Mouse (Mus musculus) adrenal gland, adult 18-20 months (tissue): ENCODE data around the gene Scand1. TPM values are rescaled to one million over a fixed set of nuclear protein-coding genes. Genes with fewer than 3 reads are reported as not detected.

Experiments used
- DNase-seq, 2 experiments: peaks; one replicate each; pipeline ENCODE4 v3.0.0; 2021 to 2022; ENCODE audit warnings: low spot score in 2 of 2
- long read RNA-seq, 2 experiments: library from polyadenylated mRNA; stranded (forward); transcript quantifications; one replicate each; pipeline ENCODE4 v2.0.0; 2021
- total RNA-seq, 2 experiments: library from RNA; stranded (reverse); gene quantifications; 1 replicate in 1 of 2; 2 replicates in 1 of 2; pipeline ENCODE4 v1.2.3; 2021

Gene Scand1
- 100 to 1,000 TPM; 102 to 113 TPM for total RNA-seq
- long read RNA-seq, experiment 1, partial matches to known transcripts, result 0 of 12 reads
- long read RNA-seq, experiment 1, other reads (novel, unspliced or antisense), result 8 of 12 reads
- long read RNA-seq, experiment 2, transcript Scand1-201 (2 exons, 759 nt), result major isoform, 48 of 80 reads
- long read RNA-seq, experiment 2, partial matches to known transcripts, result 0 of 80 reads
- long read RNA-seq, experiment 2, other reads (novel, unspliced or antisense), result 32 of 80 reads

DNA sequence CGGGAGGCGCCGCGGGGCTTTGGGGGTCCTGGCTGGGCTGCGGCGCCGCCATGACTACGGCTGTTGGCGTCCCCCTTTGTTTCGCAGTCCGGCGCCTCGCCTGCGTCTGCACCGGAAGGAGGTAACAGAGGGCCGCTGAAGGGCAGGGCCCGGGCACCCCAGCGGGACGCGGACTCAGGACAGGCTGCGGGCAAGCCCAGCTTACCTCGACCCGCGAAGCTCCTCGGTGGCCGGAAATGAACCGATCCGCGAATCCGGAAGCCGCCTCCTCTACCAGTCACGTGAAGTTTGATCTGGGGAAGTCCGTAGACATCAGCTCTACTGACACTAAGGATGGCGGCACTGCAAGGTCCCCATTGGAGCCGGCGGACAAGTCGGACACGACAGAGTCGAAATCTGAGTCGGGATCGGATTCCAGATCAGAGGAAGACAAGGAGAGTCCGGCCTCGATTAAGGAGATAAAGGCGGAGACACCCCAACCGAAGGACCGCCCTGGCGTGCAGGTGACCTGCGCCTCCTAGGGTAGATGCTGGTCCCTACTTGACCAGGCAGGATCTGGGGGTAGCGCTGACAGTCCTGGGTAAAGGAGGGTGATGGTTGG lies at the start of gene Scand1, which contains the start of gene Cnbd2:
Gene Scand1, minus strand, starts transcription at position 408 of the 601 bp plus-strand sequence.
Gene Cnbd2, plus strand, starts transcription at position 3 of the 601 bp plus-strand sequence.
- peak; percentile 73 for DNase-seq

DNA sequence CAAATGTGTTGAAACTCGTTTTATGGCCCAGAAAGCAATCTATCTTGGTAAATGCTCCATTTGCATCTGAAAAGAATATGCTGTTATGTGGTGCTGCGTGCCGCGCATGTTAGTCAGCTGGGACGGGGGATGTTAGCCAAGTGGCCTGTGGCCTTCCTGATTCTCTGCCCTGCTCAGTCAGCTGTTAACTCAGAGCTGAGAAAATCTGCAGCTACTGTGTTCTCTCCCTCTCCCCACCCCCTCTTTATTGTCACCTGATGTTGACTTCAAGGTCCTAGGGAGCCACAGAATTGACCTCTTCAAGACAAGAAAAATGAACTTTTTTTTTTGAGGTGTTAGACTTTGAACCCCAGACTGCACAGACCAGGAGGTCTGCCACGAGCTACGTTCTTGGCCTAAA lies 43.5 kb upstream of the Scand1 start:
- DNase-seq, result no peak

DNA sequence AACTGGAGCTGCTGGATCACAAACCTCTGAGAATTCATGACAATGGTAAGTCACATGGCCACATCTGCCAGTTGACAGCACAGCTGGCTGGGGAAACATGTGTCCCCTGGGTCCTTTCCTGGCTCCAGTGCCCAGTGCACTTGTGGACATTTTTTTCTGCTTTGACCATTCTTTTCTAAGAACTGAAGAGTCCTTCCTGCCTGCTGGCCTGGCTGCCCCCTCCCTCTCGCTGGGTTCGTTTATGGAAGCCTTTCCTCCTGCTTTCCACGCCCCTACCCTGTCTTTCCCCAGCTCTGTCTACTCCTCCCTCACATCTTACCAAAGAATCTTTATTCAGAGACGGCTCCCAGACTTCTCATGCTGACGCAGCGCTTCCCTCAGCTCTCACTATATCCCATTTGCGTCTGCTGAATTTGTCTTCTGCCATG lies 40.8 kb upstream of the Scand1 start:
- no peak for DNase-seq

DNA sequence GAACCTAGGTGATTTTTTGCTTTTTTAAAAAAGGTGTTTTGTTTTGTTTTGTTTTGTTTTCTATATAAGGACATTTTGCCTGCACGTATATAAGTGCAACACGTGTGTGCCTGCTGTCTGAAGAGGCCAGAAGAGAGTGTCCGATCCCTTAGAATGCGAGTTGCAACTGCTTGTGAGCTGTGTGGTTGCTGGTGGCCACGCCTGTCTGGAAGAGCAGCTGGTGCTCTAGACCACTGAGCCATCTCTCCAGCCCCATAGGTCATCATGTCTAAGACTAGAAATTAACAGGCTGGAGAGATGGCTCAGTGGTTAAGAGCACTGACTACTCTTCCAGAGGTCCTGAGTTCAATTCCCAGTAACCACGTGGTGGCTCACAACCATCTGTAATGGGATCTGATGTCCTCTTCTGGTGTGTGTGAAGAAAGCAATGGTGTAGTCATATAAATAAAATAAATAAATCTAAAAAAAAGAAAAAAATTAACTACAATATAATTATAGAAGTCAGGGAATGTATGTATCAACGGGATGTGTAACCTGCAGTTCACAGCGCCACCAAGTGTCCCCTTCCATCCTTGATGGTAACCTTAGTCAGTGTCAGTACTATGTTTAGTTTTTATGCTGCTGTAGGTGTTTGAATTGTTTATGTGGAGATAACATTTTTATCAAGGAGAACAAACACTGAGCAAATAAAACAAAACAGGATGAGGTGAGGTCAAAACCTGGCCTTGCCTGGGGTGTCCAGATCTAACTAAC lies 40.1 kb upstream of the Scand1 start:
- DNase-seq, result no peak

DNA sequence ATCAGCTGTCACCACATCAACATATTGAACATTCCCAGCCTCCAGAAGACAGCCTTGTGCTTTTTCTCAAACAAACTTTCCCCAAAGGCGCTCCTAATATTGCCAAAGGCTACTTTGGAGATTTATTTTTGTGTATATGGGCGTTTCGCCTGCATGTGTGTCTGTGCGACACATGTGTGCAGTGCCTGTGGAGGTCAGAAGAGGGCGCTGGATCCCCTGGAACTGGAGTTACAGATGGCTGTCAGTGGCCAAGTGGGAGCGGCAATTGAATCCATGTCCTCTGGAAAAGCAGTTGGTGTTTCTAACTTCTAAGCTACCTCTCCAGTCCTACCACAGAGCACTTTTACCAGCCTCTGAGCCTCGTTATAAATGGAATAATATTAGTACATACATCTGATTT lies 38.7 kb upstream of the Scand1 start:
- no peak for DNase-seq

DNA sequence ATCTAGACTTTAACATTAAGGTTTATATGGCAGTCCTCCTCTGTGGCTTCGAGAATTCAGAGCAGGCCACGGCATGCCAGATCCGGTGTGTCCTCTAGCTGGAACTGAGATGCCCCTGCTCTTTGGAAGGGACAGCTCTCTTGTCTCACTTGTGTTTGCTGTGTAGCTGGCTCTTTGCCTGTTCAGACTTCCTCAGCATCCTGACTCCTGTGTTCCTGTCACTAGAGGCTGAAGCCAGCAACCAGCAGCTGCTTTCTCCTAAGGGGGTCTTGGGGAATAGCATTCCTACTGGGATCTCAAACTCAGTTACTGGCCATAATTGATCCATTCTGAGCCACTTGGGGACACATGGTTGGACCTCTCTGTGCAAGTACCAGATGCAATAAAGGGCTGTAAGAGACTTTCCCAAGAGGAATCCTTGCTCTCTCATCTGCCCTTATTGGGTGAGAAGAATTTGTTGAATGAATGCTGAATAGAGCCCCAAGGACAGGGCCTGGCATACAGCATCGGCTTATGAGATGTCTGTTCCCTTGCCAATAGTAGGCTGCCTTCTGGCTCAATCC lies 36.9 kb upstream of the Scand1 start:
- DNase-seq, result no peak

DNA sequence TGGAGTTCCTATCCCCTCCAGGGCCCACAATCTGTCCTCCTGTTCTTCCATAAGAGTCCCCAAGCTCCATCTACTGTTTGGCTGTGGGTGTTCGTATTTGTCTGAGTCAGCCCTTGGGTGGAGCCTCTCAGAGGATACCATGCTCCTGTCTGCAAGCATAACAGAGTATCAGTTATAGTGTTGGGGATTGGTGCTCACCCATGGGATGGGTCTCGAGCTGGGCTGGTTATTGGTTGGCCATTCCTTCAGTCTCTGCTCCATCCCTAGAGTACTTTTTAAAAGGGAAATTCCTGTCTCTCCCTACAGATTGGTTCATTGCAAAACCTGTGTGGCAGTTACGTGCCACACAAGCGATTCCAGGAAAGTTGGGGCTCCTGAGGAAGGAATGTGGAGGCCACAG lies 36.3 kb upstream of the Scand1 start:
- no peak for DNase-seq

DNA sequence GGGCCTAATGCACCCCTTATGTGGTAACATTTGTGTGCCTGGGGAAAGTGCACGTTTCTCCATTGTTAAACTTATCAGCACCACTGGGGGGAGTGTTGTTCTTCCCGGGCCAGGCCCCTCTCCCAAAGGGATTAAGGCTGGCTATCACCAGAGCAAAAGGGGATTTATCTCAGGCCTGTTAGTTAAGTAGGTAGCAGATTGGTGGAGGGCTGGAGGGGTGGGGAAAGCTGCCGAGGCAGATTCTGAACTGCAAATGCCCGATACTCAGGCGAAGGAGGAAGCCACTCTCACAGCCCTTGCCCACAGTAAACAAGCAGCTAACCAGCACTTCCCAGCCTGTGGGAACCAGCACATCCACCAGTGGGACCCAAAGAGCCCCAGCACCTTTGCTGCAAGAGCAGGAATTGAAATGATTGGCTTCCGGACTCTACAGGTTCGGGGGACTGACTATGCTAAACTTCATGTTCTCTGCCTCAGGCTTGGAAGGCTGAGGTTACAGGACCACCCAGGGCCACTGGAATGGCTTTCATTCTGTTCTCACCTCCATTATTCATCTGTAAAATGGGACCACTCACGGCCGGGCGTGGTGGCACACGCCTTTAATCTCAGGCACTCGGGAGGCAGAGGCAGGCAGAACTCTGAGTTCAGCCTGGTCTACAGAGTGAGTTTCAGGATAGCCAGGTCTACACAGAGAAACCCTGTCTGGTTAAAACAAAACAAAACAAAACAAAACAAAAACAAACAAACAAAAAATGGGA lies 32.5 kb upstream of the Scand1 start:
- peak in 1 of 2 experiments; percentile 33 for DNase-seq

DNA sequence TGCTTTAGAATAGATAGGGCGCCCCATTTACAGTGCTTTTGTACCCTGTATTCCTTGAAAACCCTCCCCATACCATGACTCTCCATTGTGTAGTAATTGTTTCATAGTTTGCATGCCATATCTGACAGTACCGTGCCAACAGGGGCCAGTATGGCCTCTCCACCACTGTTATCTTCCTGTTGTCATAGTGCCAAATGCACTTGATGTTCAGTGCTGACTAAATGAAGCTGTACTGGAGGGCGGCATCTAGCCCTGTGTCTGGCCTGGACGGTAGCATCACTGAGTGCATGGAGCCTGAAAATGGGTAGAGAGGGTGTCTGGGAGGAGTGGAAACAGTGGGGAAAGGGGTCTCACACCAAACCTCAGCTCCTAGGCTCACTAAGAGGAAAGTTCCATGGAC lies 27.6 kb upstream of the Scand1 start:
- no peak for DNase-seq

DNA sequence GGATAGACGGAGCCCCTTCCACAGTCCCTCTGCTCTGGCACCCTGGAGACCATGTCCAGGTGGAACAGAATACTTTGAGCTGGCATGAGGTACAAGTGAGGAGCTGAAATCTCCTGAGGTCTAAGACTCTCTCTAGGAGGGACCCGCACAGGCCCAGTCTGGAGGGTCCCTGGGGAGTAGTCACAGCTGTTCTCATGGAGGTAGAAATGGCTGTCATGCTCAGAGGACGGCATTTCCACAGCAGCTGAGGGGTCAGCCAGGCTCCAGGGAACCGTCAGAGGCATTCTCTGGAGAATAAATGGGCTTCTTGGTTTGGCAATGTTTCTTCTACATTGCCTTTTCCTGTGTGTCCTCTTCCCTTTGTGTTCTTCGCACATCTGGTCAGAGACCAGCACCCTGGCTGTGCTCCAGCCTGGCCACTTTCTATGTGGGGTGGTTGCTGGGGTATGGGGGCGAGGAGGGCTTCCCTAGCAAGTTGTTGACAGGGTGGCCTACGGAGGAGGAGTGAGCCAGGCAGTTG lies 19.0 kb upstream of the Scand1 start:
- DNase-seq, result no peak

DNA sequence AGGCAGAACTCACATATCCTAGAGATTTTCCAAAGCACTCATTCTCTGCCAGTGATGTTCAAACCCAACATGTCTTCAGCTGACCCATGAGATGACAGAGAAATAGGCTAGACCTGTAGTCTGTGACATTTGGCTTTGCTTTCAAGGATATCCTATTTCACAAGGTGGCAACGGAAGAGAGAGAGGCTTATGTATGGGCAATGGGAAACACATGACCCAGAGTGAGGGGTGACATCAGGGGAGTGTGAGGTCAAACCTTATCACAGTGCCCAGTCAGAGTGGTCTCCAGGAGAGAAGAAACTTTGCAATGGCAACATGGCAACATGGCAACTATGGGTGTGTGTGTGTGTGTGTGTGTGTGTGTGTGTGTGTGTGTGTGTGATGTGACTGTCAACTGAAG lies 18.2 kb upstream of the Scand1 start:
- no peak for DNase-seq

DNA sequence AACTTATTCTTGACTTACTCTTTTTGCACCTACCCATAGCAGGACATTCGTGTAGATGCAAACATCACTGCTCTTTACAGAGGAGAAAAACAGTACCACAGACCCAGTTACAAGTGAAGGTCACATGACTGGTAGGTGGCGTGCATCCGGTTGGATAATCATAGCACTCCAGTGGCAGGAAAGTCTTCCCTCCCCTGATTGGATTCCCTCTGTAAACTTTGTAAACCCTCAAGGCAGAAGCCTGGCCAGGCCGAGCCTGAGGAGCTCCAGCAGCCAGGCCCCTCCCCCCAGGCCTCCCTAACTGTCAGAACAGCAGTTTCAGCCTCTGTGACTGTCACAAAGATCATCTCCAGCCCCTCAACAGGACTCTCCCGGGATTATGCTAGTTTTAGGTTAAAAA lies 12.2 kb upstream of the Scand1 start:
- no peak for DNase-seq

DNA sequence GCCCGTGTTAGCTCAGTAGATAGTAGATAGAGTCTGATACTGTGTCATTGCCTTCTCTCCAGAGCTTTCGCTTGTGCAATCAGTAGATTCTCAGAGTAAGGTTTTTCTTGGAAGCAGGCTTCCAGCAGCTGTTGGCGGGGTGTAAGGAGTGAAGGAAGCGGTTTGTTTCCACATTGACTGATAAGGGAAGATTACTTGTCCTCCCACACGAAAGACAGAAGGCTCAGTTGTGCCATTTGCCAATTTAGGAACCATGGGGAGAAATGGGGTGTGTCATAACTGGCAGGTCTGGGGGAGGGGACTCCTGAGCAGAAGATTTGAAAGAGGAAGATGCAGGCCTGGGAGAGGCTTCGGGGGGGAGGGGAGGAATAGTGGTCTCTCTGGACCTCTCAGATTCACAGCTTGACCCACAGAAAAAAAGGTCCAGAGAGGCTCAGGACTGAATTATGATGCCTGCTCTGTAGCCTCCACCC lies 11.6 kb upstream of the Scand1 start:
- DNase-seq, result no peak

DNA sequence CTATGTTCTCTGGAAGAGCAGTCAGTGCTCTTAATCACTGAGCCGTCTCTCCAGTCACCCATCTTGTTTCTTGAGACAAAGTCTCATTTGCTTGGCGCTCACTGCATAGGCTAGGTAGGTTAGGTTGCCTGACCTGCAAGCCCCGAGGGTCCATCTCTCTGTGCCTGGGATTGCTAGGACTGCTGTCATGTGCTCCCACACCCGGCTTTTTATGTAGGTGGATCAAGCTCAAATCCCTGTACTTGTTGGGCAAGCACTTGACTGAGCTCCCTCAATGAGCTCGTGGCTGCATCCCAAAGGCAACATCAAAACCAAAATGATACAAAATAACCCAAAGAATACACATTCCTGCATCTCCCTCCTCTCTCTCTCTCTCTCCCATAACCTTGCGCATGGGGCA lies 9.0 kb upstream of the Scand1 start:
- no peak for DNase-seq

DNA sequence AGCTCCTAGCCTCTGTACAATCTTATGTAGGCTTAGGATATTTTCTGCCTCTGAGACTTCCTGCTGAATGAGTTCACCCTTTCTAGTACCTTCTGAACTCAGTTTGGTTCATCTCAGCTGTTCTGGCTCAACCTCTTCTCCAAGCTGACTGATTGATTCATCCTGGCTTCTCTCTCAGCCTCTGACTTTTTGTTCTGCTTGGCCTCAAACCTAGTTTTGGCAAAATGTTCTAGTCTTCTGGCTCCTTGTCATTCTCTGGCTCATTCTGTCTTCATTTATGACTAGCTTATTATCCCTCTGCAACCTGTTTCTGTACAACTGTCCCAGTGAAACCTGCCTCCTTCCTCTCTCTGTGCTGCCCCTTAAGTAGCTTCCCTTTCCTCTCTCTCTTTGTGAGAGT lies 6.0 kb upstream of the Scand1 start:
- no peak for DNase-seq

DNA sequence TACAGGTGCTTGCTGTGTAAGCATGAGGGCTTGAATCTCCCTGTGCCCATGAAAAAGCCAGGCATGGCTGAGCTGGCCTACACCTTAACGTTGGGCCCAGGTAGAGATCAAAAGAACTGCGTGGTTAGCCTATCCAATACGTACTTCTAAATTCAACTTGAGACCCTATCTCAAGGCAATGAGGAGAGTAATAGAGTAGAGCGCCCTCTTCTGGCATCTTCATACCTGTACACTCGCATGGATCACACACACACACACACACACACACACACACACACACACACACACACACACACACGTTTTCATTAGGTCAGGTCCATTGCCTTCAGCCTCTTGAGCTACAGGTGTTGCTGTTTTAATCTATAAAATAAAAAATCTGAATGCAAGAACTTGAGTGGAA lies 2.3 kb upstream of the Scand1 start:
- no peak for DNase-seq

DNA sequence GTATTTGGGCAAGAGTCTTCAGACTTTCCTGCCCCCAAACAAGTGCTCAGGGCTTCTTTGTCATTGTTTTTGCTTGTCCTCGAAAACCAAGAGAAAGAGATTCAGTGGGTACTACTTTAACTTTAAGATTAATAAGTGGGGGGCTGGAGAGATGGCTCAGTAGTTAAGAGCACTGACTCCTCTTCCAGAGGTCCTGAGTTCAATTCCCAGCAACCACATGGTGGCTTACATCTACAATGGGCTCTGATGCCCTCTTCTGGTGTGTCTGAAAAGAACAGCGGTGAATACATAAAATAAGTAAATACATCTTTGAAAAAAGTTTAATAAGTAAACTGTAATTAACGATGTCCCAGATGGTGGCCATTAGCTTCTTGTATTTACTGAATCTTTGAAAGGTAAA lies 649 bp upstream of the Scand1 start:
- DNase-seq, result no peak

DNA sequence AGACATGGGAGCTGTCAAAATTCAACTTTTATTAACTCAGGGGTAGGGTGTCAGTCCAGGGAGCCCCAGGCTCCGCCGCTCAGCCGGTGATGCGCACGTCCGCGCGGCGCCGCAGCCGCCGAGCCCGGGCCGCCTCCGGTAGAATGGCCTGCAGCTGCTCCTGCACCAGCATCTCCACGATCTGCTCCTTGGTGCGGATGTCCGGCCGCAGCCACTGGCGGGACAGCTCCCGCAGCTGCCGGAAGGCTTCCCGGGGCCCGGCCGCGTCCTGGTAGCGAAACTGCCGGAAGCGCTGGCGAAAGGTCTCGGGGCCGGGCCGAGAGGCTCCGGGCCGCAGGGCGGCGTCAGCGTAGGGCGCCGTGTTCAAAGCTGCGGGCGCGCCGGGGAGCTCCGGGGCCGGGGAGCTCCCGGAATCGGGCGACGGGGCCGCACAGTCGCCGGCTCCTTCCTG lies 638 bp downstream of the Scand1 start:
- DNase-seq, result peak; percentile 68 to 71

DNA sequence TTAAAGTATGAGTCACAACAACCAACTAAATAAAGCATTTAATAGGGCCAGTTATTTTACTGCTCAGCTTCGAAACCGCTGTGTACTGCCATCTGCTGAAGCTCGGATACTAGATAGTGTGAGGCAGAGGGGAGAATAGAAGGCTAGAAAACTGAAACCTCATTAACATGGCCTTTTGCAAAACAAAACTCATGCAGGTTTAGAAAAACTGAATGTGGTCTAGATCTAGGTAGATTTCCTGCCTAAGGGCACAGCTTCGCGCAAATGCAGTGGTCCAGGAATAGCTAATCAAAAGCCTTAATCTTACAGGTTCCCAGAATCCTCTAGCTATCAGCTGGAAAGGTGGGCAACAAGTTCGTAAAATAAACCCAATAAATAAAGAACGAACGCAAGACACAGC lies 1.1 kb downstream of the Scand1 start:
- DNase-seq, result no peak

DNA sequence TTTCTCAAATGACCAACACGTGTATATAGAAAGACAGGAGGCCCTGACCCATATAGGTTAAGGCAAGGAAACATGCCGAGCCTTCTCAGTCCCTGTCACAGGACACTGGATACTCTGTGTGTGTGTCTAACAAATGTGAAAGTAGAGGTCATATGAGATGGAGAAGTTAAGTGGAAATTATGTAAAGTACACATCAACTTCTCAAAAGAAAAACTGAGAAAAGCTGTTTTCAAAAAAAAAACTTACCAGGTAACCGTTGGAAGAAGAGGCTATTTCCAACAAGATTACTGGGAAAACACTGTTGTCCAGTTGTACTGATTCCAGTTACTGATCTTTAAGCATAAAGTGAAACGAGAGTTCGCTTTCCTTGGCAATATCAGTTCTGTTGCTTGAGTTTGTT lies 1.6 kb downstream of the Scand1 start:
- DNase-seq, result no peak

DNA sequence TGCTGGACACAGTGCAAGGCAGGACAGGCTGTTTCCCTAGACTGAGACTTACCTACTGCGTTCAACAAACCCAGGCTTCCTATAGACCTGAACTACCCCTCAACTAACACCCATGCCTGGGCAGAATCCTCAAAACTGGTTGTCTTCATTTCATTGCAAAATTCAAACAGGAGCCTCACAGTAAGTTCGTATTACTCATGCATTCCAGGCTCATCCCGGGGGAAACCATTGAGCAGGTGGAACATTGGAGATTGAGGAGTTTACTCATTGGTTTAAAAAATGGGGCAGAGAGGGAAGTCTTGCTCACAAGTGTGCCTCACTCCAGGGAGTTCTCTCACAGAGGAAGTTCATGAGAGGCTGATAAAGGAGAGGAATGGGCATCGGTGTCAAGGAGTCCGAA lies 2.0 kb downstream of the Scand1 start:
- no peak for DNase-seq
